Mouse (Mus musculus): Measurements from ENCODE around the gene Pip5k1b.

The Pip5k1b gene

DNA sequence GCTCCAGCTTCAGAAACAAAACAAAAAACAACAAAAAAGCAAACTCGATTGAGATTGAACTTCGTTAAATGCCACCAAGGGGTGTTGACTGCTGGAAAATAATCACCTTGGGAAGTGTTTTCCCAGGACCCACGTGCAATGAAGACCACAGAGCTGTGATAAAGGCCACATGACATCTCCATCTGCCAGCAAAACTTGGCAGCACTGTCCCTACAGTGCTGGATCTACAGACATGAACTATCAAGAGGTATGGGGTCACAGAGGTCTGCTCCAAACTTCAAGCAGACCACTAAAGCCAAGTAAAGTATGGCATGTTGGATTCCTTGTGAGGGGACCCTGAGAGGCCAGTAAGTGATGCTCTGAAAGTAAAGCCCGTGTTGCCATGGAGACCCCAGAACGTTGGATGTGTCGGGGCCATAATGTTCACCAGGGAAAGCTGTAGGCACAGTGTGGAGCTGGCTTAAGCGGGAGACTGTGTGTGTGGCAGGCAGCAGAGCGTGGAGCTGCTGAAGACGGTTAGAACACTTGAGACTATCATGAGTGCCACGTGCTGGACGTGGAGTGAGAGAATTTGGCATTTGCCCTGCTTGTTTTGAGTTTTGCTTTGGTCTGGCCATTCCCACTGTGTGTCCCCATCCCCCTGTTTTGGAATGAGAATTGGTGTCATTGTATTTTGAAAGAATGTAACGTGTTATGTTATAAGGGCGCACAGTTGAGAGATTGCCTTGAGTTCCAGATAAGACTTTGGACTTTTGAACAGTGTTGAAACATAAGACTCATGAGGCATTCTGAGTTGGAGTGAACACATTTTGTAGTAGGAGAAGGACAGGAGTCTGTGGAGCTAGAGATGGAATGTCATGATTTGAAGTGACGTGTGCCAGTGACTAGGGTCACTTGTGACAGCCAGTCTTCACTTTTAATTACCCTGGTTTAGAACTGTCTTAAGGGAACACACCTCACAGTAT is 12.0 kb downstream of the Pip5k1b start:
- DNase-seq (ENCODE audit: low read depth, low spot score), result no peak

DNA sequence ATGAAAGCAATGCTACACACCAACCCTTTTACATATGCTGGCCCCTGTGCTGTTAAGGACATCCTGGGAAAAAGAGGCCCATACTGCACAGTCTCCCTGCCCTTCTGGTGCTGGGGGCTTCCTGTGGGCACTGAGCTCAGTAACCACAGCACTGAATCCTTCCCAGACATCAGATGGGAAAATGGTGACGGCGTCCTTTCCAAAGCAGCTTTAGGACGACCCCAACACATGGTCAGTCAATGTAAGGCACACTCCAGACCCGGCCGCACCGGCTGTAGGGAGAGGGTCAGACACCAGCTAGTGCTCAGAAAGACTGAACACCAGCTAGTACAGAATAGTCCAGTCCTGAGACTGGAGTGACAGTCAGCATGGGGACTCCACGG is 13.4 kb downstream of the Pip5k1b start:
- no peak for DNase-seq (ENCODE audit: low read depth, low spot score)

DNA sequence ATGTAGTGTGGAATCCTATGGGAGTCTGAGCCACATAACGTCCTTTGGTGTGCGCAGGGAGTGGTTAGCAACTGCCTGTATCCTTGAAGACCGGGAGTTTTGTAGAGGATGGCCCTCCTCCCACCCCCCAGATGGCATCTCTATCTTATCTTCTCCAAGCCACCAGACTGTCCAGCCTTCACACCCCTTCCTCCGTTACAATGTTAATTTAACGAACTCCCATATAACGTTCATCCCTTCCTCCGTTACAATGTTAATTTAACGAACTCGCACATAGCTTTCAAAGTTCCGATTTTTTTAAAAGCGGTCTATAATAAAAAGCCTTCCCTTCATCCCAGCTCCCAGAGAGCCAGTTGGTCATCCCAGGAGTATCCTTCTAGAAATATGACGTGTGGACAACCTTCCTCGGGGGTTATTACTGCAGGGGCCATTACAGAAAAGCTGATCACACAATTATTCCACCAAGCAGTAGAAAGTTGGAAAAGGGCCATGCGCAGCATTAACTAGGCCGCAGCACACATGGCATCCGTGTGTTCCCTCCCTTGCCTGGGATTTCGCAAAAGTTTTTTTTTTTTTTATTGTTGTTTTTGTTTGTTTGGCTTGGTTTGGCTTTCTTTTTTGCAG is 13.9 kb downstream of the Pip5k1b start:
- no peak for DNase-seq (ENCODE audit: low read depth, low spot score)

GRCm38 (mm10) chr19:24540952-24541668 is 14.6 kb downstream of the Pip5k1b start:
- DNase-seq (ENCODE audit: low read depth, low spot score), result no peak

DNA sequence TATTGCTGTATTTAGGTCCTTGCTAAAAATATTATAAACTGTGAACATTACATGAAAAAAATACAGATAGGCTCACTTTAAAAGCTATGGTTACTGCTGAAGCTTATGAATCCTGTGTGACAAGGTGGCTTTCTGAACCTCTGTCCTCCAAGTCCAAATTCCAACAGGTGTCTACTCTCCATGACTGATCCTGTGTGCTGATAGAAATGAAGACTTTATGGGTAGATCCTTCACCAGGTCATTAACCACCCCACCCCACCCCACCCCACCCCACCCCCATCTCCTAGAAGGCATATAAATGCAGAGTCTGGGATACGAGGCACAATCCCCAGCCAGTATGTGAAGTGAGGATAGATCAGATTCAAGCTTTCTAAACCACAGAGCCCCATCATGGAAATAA is 16.6 kb downstream of the Pip5k1b start:
- no peak for DNase-seq (ENCODE audit: low read depth, low spot score)

DNA sequence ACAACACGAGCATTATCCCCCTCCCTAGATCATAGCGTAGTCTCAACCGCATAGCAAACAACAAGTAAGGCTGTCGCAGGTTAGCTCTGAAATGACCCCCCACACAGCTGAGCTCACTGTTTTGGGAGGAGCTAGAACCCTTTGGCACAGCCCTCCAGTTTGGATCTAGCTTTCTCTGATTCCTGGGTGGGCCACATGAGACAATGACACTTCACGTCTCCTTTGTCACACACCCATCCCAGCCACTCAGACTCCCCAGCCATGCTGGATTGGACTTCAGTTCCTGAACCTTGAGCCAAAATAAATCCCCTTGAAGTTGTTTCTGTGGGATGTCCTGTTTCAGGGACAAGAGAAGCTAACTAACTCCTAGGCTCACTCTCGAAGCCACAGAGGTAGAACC is 17.5 kb downstream of the Pip5k1b start:
- no peak for DNase-seq (ENCODE audit: low read depth, low spot score)

- no peak for DNase-seq (ENCODE audit: low read depth, low spot score)
These were observed 18.0 kb downstream of the Pip5k1b start for GRCm38 (mm10) chr19:24537691-24538090.

DNA sequence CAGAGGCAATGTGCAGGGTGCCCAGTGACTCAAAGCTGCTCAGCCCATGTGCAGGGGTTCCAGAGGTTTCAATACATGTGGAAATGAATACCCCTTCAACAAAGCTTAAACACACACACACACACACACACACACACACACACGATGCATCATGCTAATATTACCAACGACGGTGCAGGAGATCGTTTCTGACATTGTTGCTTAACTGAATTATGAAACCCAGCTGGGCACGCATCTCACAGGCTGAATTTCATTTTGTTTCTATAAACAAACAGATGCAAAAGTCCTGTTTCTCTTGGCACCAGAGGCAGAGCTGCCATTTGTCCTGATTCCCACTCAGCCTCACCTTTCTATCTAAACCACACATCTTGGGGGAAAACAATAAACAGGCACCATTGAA is 18.8 kb downstream of the Pip5k1b start:
- DNase-seq (ENCODE audit: low read depth, low spot score), result no peak

DNA sequence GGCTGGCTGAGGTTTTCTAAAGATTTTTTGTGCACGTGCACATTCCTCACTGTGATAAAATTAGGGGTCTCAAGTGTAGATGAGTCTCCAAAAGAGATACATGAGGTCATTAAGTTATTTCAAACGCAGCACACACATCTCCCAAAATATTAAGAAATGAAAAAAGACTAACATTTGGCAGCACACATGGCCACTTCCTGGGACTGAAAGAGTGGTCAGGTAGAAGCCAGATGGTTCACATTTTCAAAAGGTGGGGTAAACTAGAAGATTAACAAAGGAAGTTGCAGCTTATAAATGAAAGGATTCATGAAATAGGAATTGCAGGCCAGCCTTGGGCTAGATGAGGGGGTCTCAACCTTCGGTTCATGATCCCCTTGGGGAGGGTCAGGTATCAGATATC is 19.4 kb downstream of the Pip5k1b start:
- DNase-seq (ENCODE audit: low read depth, low spot score), result no peak

DNA sequence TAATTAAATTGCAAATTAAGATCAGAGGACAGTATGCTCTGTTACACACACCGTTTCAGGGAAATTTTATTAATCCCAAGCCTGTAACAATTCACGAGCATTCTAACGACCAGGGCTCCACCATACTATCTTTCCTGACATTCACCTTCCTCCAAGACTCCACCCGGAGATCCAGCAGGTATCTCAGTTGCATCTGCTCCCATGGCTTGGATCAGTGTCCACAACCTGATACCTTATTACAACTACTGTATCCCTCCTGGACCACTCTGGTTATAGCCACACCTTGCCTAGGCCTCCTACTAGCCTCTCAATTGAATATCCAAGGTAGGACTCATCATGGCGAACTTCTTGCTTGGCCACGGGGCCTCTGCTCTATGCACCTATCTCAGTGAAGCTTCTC is 20.5 kb downstream of the Pip5k1b start:
- no peak for DNase-seq (ENCODE audit: low read depth, low spot score)

GRCm38 (mm10) chr19:24534733-24535132 is 20.9 kb downstream of the Pip5k1b start:
- DNase-seq (ENCODE audit: low read depth, low spot score), result no peak

- DNase-seq (ENCODE audit: low read depth, low spot score), result no peak
These were observed 26.6 kb downstream of the Pip5k1b start for GRCm38 (mm10) chr19:24528910-24529561.

DNA sequence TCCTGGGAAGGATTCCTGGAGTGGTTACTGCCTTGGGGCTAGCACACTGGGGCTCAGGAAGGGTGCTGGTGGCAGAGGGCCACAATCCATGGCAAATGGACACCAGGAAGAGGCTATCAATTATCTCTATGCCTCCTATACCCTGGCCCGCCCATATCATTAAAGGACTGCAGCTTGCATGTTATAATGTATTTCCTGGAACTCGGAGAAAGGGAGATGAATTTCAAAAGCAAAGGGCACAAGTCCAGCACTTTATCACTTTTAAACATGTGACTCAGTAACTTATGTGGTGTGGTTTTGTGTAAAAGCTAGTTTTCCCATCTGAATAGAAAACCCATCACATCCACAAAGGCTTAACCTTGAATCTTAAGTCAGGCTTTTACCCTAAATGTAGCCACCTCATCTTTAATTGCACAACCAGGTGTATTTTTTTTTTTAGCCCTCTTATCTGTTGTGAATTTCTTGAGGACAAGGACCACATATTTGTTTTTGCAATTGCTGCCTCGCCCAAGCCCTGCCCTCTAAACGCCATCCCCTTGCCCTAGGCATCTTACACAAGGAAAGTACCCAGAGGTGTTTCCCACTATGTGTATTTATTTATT is 27.4 kb downstream of the Pip5k1b start:
- DNase-seq (ENCODE audit: low read depth, low spot score), result no peak

- no peak for DNase-seq (ENCODE audit: low read depth, low spot score)
These were observed 28.1 kb downstream of the Pip5k1b start for GRCm38 (mm10) chr19:24527613-24527948.

DNA sequence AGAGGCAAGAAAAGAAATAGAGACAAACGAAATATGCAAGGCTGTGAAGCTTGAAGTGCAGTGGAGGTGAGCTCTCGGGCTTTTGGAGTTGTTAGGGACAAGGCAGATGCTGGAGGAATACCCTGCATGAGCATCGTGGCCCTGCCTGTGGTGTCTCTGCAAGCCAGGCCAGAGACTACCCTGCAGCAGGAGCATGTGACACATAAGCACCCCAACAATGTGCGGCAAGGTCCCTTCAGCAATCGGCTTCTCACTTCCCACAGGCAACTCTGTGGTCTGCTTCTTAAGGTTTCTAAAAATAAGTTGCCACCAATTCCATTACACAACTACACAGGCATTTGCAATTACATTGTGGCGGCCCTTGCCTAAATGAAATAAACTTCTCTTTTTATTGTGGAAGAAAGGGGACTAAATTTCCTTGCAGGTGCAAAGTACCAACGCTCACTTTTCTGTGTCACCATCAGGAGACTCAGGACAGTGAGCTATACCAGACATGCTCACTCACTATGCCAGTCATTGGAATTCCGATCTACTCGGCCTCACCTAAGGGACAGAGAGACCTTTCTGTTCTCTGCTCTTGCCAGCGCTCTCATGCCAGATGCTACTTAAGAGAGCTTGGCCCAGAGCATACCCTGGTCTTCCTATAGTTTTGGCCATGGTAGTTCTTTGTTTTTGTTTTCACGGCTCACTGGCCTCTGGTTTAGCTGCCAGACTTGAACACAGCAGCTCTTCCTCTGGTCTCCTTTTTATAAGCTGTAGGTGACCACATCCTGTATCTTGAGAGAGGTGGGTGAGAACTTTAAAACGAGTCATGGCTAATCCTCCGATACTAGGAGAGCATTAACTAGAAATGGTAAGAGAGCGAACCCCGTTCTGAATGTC is 28.7 kb downstream of the Pip5k1b start:
- no peak for DNase-seq (ENCODE audit: low read depth, low spot score)

DNA sequence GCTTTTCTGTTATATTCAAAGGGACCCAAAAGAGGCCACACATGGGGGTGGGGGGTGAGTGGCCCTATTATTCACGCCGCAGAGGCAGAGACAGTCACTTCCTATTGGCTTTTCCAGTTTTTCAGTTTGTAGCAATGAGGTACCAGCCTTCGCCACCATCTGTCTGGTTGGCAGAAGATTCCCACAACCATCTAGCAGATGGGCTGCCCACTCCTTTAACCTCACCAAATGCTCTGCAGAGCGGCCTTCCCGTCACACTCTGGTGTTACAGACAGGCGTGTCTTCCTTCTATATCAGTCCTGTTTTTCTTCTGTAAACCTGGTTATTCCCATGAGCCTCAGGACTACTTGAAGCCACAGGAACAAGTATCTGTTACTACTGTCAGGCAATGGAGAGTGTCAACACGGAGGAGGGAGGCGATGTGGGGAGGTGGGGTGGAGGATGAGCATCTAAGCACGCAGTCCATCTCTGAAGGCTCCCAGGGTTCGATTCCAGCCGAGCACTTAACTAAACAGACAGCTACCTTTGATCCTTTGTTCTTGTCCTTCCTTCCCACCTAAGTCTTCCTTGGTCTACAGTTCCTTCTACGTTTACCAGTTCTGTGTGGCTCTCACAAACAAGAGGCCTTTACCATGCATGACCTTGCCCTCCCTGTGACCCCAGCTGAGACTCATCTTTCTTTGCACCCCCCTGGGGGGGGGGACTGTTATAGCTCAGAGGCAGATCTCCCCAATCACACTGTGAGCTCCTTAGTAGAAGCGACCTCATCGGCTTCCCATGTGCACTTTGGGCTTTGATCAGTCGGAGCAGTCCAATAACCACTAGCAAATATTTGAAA is 32.0 kb downstream of the Pip5k1b start:
- no peak for DNase-seq (ENCODE audit: low read depth, low spot score)

DNA sequence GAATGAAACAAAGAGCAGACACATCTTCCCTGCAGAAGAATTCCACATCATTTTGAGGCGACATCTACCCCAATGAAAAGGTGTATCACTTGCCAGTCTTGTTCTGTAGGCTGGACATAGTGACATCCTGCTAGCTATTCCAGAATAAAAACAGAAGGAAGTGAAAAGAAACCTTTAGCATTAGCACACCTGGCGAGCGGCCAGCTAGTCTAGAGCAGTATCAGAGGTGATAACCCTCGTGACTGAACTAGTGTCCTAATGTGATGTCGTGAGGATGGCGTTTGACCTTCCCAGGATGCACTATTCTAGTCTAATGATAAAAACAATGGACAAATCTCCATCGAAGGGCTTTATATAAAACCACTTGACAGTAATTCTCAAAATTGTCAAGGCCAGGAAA is 33.7 kb downstream of the Pip5k1b start:
- DNase-seq (ENCODE audit: low read depth, low spot score), result no peak

DNA sequence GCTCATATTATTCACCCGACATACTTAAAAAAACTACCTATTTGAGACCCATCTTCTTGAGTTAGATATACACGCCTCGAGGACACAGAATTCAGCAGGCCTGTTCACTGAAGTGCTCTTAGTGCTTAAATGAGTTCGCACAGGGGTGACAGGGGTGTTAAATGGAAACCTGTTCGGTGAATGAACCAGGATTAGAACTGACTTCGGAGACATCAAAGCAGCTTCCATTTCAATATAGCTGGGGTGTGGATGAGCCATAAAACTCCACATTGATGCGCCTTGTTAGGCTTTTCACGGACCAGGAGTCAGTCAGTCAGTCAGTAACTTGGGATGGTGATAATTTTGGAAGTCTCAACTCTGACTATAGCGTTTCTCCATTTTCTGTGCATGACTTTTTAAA is 34.5 kb downstream of the Pip5k1b start:
- DNase-seq (ENCODE audit: low read depth, low spot score), result no peak

GRCm38 (mm10) chr19:24519732-24520409 is 35.8 kb downstream of the Pip5k1b start:
- no peak for DNase-seq (ENCODE audit: low read depth, low spot score)

Data from embryo, embryonic 11.5 days (tissue).